Mouse (Mus musculus) myocyte (in vitro differentiated cells): ENCODE measurements around the gene a. TPM values are rescaled to one million over a fixed set of nuclear protein-coding genes. Genes with fewer than 3 reads are reported as not detected.
A peak's percentile ranks its signal among the peaks of the same experiment; 100 is the strongest.
"Not testable (repeated sequence)": the region's sequence is repeated elsewhere in the genome, so short reads cannot be mapped to it uniquely, and the experiment has no call there.

ENCODE experiments used
- H3K27me3 ChIP-seq: one replicate; pipeline ENCODE4 v1.6.1; 2011; ENCODE audit not compliant: control insufficient read depth, insufficient read depth, insufficient read length
- H3K36me3 ChIP-seq: one replicate; pipeline ENCODE4 v1.6.1; 2011; ENCODE audit not compliant: control insufficient read depth, insufficient read depth
- H3K4me2 ChIP-seq: one replicate; pipeline ENCODE4 v1.6.1; 2011; ENCODE audit warnings: low read depth, control low read depth
- H3K4me3 ChIP-seq: one replicate; pipeline ENCODE4 v1.5.1; 2011; ENCODE audit warnings: mild to moderate bottlenecking, control low read depth, moderate library complexity
- H3K79me2 ChIP-seq: one replicate; pipeline ENCODE4 v1.6.1; 2011; ENCODE audit not compliant: control insufficient read depth, insufficient read depth
- H3ac ChIP-seq: one replicate; pipeline ENCODE4 v1.6.1; 2011; ENCODE audit not compliant: control insufficient read depth, insufficient read length
- CEBPB ChIP-seq: IDR thresholded peaks from 2 replicates; pipeline ENCODE4 v1.6.1; 2011; ENCODE audit warnings: mild to moderate bottlenecking, moderate library complexity; ENCODE audit not compliant: poor library complexity, insufficient read depth, severe bottlenecking
- E2F4 ChIP-seq: IDR thresholded peaks from one replicate; pipeline ENCODE4 v1.6.1; 2011; ENCODE audit warnings: mild to moderate bottlenecking, control low read depth, moderate library complexity; ENCODE audit not compliant: insufficient read depth
- MAX ChIP-seq: IDR thresholded peaks from one replicate; pipeline ENCODE4 v1.6.1; 2011; ENCODE audit warnings: low read depth, mild to moderate bottlenecking, control low read depth
- MYOD1 ChIP-seq, 3 experiments: IDR thresholded peaks; one replicate each; pipeline ENCODE4 v1.6.1; 2011; ENCODE audit warnings: control low read depth in 2 of 3, low read depth in 2 of 3, mild to moderate bottlenecking in 2 of 3, moderate library complexity in 1 of 3; ENCODE audit not compliant: insufficient read length in 2 of 3, control insufficient read depth in 1 of 3
- MYOG ChIP-seq, 3 experiments: IDR thresholded peaks; one replicate each; pipeline ENCODE4 v1.6.1; 2011; ENCODE audit warnings: control low read depth in 2 of 3, low read depth in 2 of 3, mild to moderate bottlenecking in 2 of 3; ENCODE audit not compliant: insufficient read length in 2 of 3, control insufficient read depth in 1 of 3, insufficient read depth in 1 of 3
- POLR2A ChIP-seq: IDR thresholded peaks from one replicate; pipeline ENCODE4 v1.6.1; 2011; ENCODE audit warnings: low read depth, mild to moderate bottlenecking, control low read depth, moderate library complexity; ENCODE audit not compliant: insufficient read length
- POLR2AphosphoS2 ChIP-seq: IDR thresholded peaks from one replicate; pipeline ENCODE4 v1.6.1; 2011; ENCODE audit warnings: low read depth, control low read depth; ENCODE audit not compliant: insufficient read length
- REST ChIP-seq: IDR thresholded peaks from one replicate; pipeline ENCODE4 v1.6.1; 2011; ENCODE audit warnings: mild to moderate bottlenecking, control low read depth, moderate library complexity; ENCODE audit not compliant: insufficient read depth, insufficient read length
- SRF ChIP-seq: IDR thresholded peaks from one replicate; pipeline ENCODE4 v1.6.1; 2011; ENCODE audit warnings: low read depth; ENCODE audit not compliant: control insufficient read depth, insufficient read length
- TCF12 ChIP-seq: IDR thresholded peaks from one replicate; pipeline ENCODE4 v1.6.1; 2011; ENCODE audit warnings: mild to moderate bottlenecking, control low read depth; ENCODE audit not compliant: poor library complexity, insufficient read depth, severe bottlenecking
- TCF3 ChIP-seq: IDR thresholded peaks from one replicate; pipeline ENCODE4 v1.6.1; 2011; ENCODE audit warnings: low read depth, control low read depth; ENCODE audit not compliant: insufficient read length
- USF1 ChIP-seq: IDR thresholded peaks from one replicate; pipeline ENCODE4 v1.6.1; 2011; ENCODE audit warnings: low read depth, mild to moderate bottlenecking, control low read depth, moderate library complexity
- polyA plus RNA-seq: library from polyadenylated mRNA; unstranded; fragments of >200 nt; fragmentation: generic; extraction: Trizol; gene quantifications from one replicate; pipeline ENCODE4 v1.2.1, GENCODE M21; 2012; ENCODE audit warnings: missing spikeins

Gene a
- polyA plus RNA-seq, 1 experiment, result not detected

- Histone ChIP-seq H3ac (no peak overlapping the region), H3K36me3 (no peaks in the 10 kb centered on the region), H3K4me3 (no peak overlapping the region), H3K79me2 (no peaks in the 10 kb centered on the region), H3K4me2 (no peak overlapping the region), H3K27me3 (no peaks in the 10 kb centered on the region)
- TF ChIP-seq CEBPB (no peak), TCF12 (no peak), SRF (no peak), E2F4 (no peak), REST (no peak), MYOD1 (IDR thresholded peaks at IDR 0.05; ENCODE audit: control insufficient read depth in 1 of 3, insufficient read length in 2 of 3, low read depth in 2 of 3) (no peak)
Measured at GRCm38 (mm10) chr2:154991411-154991810, 200.2 kb downstream of the a start.

DNA sequence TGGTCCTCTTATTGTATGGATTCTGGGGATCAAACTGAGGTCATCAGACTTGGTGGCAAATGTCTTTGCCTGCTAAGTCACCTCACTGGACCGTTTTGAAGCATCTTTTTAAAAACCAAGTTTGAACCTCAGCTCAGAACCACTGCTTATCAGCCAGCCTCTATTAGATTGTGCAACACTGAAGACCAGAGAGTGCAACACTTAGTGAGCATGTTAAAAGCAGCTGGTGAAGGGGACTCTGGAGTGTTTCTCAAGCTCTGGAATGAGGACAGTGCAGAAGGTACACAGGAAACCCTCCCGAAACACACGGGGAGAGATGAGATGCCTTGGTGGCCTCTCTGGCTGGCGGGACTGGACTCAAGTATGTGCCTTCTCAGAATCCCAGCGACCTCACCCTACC, 200.9 kb downstream of the a start:
- no peak overlapping the region for H3K4me3 ChIP-seq
- H3K79me2 ChIP-seq, result no peaks in the 10 kb centered on the region
- H3K4me2 ChIP-seq, result no peak overlapping the region
- no peaks in the 10 kb centered on the region for H3K27me3 ChIP-seq
- H3ac ChIP-seq, result no peak overlapping the region
- no peaks in the 10 kb centered on the region for H3K36me3 ChIP-seq
- TF ChIP-seq USF1 (no peak), REST (no peak), MYOD1 (IDR thresholded peaks at IDR 0.05; ENCODE audit: control insufficient read depth in 1 of 3, insufficient read length in 2 of 3, low read depth in 2 of 3) (no peak), POLR2A (no peak), SRF (no peak), TCF3 (no peak)

GRCm38 (mm10) chr2:155005491-155005890, 214.3 kb downstream of the a start:
- no peaks in the 10 kb centered on the region for H3K79me2 ChIP-seq
- no peak overlapping the region for H3K4me3 ChIP-seq
- no peaks in the 10 kb centered on the region for H3K36me3 ChIP-seq
- H3K4me2 ChIP-seq, result no peak overlapping the region
- H3ac ChIP-seq, result no peak overlapping the region
- no peaks in the 10 kb centered on the region for H3K27me3 ChIP-seq
- no peak for TF ChIP-seq TCF12

- Histone ChIP-seq H3ac (no peak overlapping the region), H3K27me3 (no peaks in the 10 kb centered on the region), H3K4me2 (peak overlapping the region; percentile 60), H3K36me3 (no peaks in the 10 kb centered on the region), H3K79me2 (no peaks in the 10 kb centered on the region), H3K4me3 (no peak overlapping the region)
- TF ChIP-seq TCF12, result no peak
- no peak for TF ChIP-seq TCF3
- TF ChIP-seq MYOG (IDR thresholded peaks at IDR 0.05; ENCODE audit: control insufficient read depth in 1 of 3, insufficient read depth in 1 of 3, insufficient read length in 2 of 3, low read depth in 2 of 3), result no peak
- no peak for TF ChIP-seq REST
- TF ChIP-seq MYOD1 (IDR thresholded peaks at IDR 0.05; ENCODE audit: control insufficient read depth in 1 of 3, insufficient read length in 2 of 3, low read depth in 2 of 3), result no peak
- no peak for TF ChIP-seq E2F4
- no peak for TF ChIP-seq MAX
- no peak for TF ChIP-seq USF1
- no peak for TF ChIP-seq POLR2AphosphoS2
- TF ChIP-seq POLR2A, result no peak
- no peak for TF ChIP-seq SRF
- no peak for TF ChIP-seq CEBPB
Measured at GRCm38 (mm10) chr2:155011086-155011656, 220.0 kb downstream of the a start.

- TF ChIP-seq CEBPB (no peak), POLR2A (no peak), TCF12 (no peak), POLR2AphosphoS2 (no peak), USF1 (no peak), MAX (no peak), TCF3 (no peak)
- no peaks in the 10 kb centered on the region for H3K36me3 ChIP-seq
- no peak overlapping the region for H3K4me2 ChIP-seq
- no peak overlapping the region for H3ac ChIP-seq
- no peaks in the 10 kb centered on the region for H3K27me3 ChIP-seq
- H3K4me3 ChIP-seq, result no peak overlapping the region
- no peaks in the 10 kb centered on the region for H3K79me2 ChIP-seq
Measured at GRCm38 (mm10) chr2:155012991-155013390, 221.8 kb downstream of the a start.

- not testable (repeated sequence) for H3K4me3 ChIP-seq, H3K36me3 ChIP-seq, H3ac ChIP-seq, H3K4me2 ChIP-seq, H3K79me2 ChIP-seq, H3K27me3 ChIP-seq
Measured at GRCm38 (mm10) chr2:155016751-155017150, 225.5 kb downstream of the a start.

- peak within 1 kb of the TSS; percentile 56 for H3K4me2 ChIP-seq
- not testable (repeated sequence) for H3K4me3 ChIP-seq, H3K27me3 ChIP-seq, H3ac ChIP-seq, H3K79me2 ChIP-seq, H3K36me3 ChIP-seq
Measured at GRCm38 (mm10) chr2:155018251-155018755, 227.1 kb downstream of the a start, which contains the start of gene Gm14226. Gene Gm14226 (plus strand): TSS chr2:155018266.
